Mouse (Mus musculus) hindbrain, embryonic 16.5 days (tissue): Measurements from ENCODE around the gene Cnksr2. TPM values are rescaled to one million over a fixed set of nuclear protein-coding genes. Genes with fewer than 3 reads are reported as not detected.

Source experiments
- ATAC-seq: fragments of 200-750 bp; cut with Nextera tagmentation; 2 replicates; pipeline ENCODE4 v1.8.0; 2017; ENCODE audit warnings: moderate TSS enrichment, moderate library complexity
- H3K27ac ChIP-seq: fragments of 300-500 bp; sonication (generic); 2 replicates; pipeline ENCODE4 v1.5.1; 2014; ENCODE audit warnings: low read depth, mild to moderate bottlenecking, control low read depth, low read length, moderate library complexity
- H3K27me3 ChIP-seq: fragments of 300-500 bp; sonication (generic); replicated peaks from 2 replicates; pipeline ENCODE4 v1.6.1; 2014; ENCODE audit warnings: low read length; ENCODE audit not compliant: control insufficient read depth, insufficient read depth
- H3K36me3 ChIP-seq: fragments of 300-500 bp; sonication (generic); 2 replicates; pipeline ENCODE4 v1.6.1; 2014; ENCODE audit warnings: mild to moderate bottlenecking, low read length, moderate library complexity, mixed read lengths; ENCODE audit not compliant: control insufficient read depth, insufficient read depth
- H3K4me1 ChIP-seq: fragments of 300-500 bp; sonication (generic); 2 replicates; pipeline ENCODE4 v1.6.1; 2014; ENCODE audit warnings: low read depth, low read length; ENCODE audit not compliant: control insufficient read depth, insufficient read depth
- H3K4me2 ChIP-seq: fragments of 300-500 bp; sonication (generic); 2 replicates; pipeline ENCODE4 v1.6.1; 2014; ENCODE audit warnings: mild to moderate bottlenecking, low read length, control low read depth, moderate library complexity
- H3K4me3 ChIP-seq: fragments of 300-500 bp; sonication (generic); 2 replicates; pipeline ENCODE4 v1.5.1; 2014; ENCODE audit warnings: mild to moderate bottlenecking, low read length, control low read depth, moderate library complexity
- H3K9ac ChIP-seq: fragments of 300-500 bp; sonication (generic); 2 replicates; pipeline ENCODE4 v1.6.1; 2014; ENCODE audit warnings: low read depth, mild to moderate bottlenecking, control low read depth, low read length, moderate library complexity
- H3K9me3 ChIP-seq: fragments of 300-500 bp; sonication (generic); 2 replicates; pipeline ENCODE4 v1.6.1; 2014; ENCODE audit warnings: mild to moderate bottlenecking, low read length, moderate library complexity; ENCODE audit not compliant: control insufficient read depth
- WGBS: fragments of 180-500 bp; shearing (Covaris S2); extraction: QIAGEN DNeasy Blood & Tissue Kit; methylation state at CpG from one replicate; pipeline ENCODE4 v1.1.7; 2014; 5-methylcytosine and 5-hydroxymethylcytosine counted together
- polyA plus RNA-seq: library from polyadenylated mRNA; unstranded; fragments of >200 nt; fragmentation: Nextera tagmentation; extraction: Ambion mirVana; gene quantifications from 2 replicates; pipeline ENCODE4 v1.2.1, GENCODE M21; 2015

Cnksr2 gene
- polyA plus RNA-seq, 1 experiment from 2014 or later: 7.3 TPM

- Histone ChIP-seq H3K4me2 (no peak overlapping the region), H3K9me3 (no peaks in the 10 kb centered on the region), H3K9ac (no peak overlapping the region), H3K36me3 (no peaks in the 10 kb centered on the region), H3K27ac (no peak overlapping the region), H3K4me1 (no peaks in the 10 kb centered on the region), H3K27me3 (no peaks in the 10 kb centered on the region), H3K4me3 (no peak overlapping the region)
- 74% methylated on average over 4 of the region's 4 CpGs for WGBS
- no peak for ATAC-seq
These were observed 213.1 kb downstream of the Cnksr2 start for GRCm38 (mm10) chrX:157829983-157830382.

DNA sequence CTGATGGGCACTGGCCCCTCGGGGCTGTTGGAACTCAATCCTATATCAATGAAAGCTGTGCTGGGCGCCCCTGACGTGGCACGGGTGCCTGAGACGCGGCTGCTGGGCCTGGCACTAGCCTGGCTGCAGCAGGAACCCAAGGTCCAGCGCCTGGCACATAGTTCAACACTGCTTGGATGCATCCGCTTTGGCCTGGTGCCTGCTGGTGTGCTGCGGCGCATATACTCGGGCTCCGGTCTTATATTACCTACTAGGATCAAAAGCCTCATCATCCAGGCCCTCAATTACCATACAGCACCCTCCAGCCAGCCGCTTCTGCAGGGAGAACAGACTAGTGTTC lies 224.2 kb downstream of the Cnksr2 start:
- peak; percentile 41; the same call in 1 of the 2 replicates for ATAC-seq
- WGBS: 78% methylated on average over 13 of the region's 13 CpGs
- Histone ChIP-seq H3K4me3 (no peak overlapping the region), H3K36me3 (no peaks in the 10 kb centered on the region), H3K27me3 (no peaks in the 10 kb centered on the region), H3K9me3 (no peaks in the 10 kb centered on the region), H3K27ac (no peak overlapping the region), H3K9ac (no peak overlapping the region), H3K4me1 (no peaks in the 10 kb centered on the region), H3K4me2 (no peak overlapping the region)

- Histone ChIP-seq H3K4me2 (peak within 1 kb of the TSS; percentile 52), H3K27ac (no peak within 1 kb of the TSS), H3K27me3 (no peaks in the 10 kb centered on the region), H3K36me3 (no peaks in the 10 kb centered on the region), H3K9me3 (no peaks in the 10 kb centered on the region), H3K9ac (no peak within 1 kb of the TSS), H3K4me3 (peak within 1 kb of the TSS; percentile 8), H3K4me1 (no peaks in the 10 kb centered on the region)
- WGBS: 39% methylated on average over 28 of the region's 28 CpGs
- 0 out of 2 replicates have a peak, but pooled peaks have one; percentile 13 for ATAC-seq
These were observed 224.7 kb downstream of the Cnksr2 start, which contains the start of gene Klhl34 for GRCm38 (mm10) chrX:157818207-157818920. TSS of gene Klhl34 (plus strand) at chrX:157818435.

- H3K4me2 ChIP-seq: peak overlapping the region; percentile 52
- H3K4me1 ChIP-seq: no peaks in the 10 kb centered on the region
- no peaks in the 10 kb centered on the region for H3K36me3 ChIP-seq
- 18% methylated on average over 29 of the region's 31 CpGs for WGBS
- peak; percentile 79 for ATAC-seq
- no peak overlapping the region for H3K9ac ChIP-seq
- no peak overlapping the region for H3K27ac ChIP-seq
- no peaks in the 10 kb centered on the region for H3K9me3 ChIP-seq
- H3K27me3 ChIP-seq: no peaks in the 10 kb centered on the region
- peak overlapping the region; percentile 8 for H3K4me3 ChIP-seq
These were observed 225.4 kb downstream of the Cnksr2 start for GRCm38 (mm10) chrX:157817571-157818206.

- no peak overlapping the region for H3K4me3 ChIP-seq
- WGBS: 57% methylated on average over 1 of the region's 1 CpGs
- no peak for ATAC-seq
These were observed 233.4 kb downstream of the Cnksr2 start for GRCm38 (mm10) chrX:157809721-157810120.

GRCm38 (mm10) chrX:157801669-157802068 lies 241.4 kb downstream of the Cnksr2 start:
- no peak overlapping the region for H3K9ac ChIP-seq
- no peak for ATAC-seq
- 91% methylated on average over 2 of the region's 2 CpGs for WGBS
- no peak overlapping the region for H3K27ac ChIP-seq
- H3K36me3 ChIP-seq: no peaks in the 10 kb centered on the region
- no peaks in the 10 kb centered on the region for H3K9me3 ChIP-seq
- H3K4me3 ChIP-seq: no peak overlapping the region
- no peak overlapping the region for H3K4me2 ChIP-seq
- no peaks in the 10 kb centered on the region for H3K4me1 ChIP-seq
- H3K27me3 ChIP-seq: no peaks in the 10 kb centered on the region

More at GRCm38 (mm10) chrX:157809721-157810120, 233.4 kb downstream of the Cnksr2 start:
- H3K27ac ChIP-seq: no peak overlapping the region
- H3K27me3 ChIP-seq: no peaks in the 10 kb centered on the region
- H3K9ac ChIP-seq: no peak overlapping the region
- H3K9me3 ChIP-seq: no peaks in the 10 kb centered on the region
- no peaks in the 10 kb centered on the region for H3K4me1 ChIP-seq
- no peak overlapping the region for H3K4me2 ChIP-seq
- H3K36me3 ChIP-seq: no peaks in the 10 kb centered on the region

Other genes with a start within 250 kb of the Cnksr2 start
- 1.6 and 2.5 TPM in 2 replicates for gene Klhl34, start 224.9 kb downstream of the Cnksr2 start, polyA plus RNA-seq